Mouse (Mus musculus) fibroblast of lung, adult 2 months (primary cell): Measurements from ENCODE around the gene Fcgr3.
A peak's percentile ranks its signal among the peaks of the same experiment; 100 is the strongest.

ENCODE experiments used
- DNase-seq: peaks from one replicate; pipeline ENCODE4 v3.0.0-alpha.2; 2011; ENCODE audit warnings: low read depth

The Fcgr3 gene

GRCm38 (mm10) chr1:171050774-171051173 is 14.0 kb downstream of the Fcgr3 start:
- no peak for DNase-seq

GRCm38 (mm10) chr1:171049263-171049662 is 15.5 kb downstream of the Fcgr3 start:
- DNase-seq = no peak

GRCm38 (mm10) chr1:171046501-171046900 is 18.2 kb downstream of the Fcgr3 start:
- DNase-seq = no peak

GRCm38 (mm10) chr1:171045079-171045465 is 19.7 kb downstream of the Fcgr3 start:
- no peak for DNase-seq

GRCm38 (mm10) chr1:171044365-171045078 is 20.2 kb downstream of the Fcgr3 start:
- peak; percentile 83 for DNase-seq

GRCm38 (mm10) chr1:171043594-171044153 is 21.1 kb downstream of the Fcgr3 start:
- no peak for DNase-seq

GRCm38 (mm10) chr1:171039880-171040279 is 24.9 kb downstream of the Fcgr3 start:
- DNase-seq = no peak

GRCm38 (mm10) chr1:171039135-171039534 is 25.6 kb downstream of the Fcgr3 start:
- DNase-seq = no peak

- peak; percentile 77 for DNase-seq
Measured at GRCm38 (mm10) chr1:171037861-171038721, 26.6 kb downstream of the Fcgr3 start.

- peak; percentile 48 for DNase-seq
Measured at GRCm38 (mm10) chr1:171036550-171037324, 28.0 kb downstream of the Fcgr3 start.

- DNase-seq = no peak
Measured at GRCm38 (mm10) chr1:171035611-171036010, 29.1 kb downstream of the Fcgr3 start.

GRCm38 (mm10) chr1:171034201-171034600 is 30.5 kb downstream of the Fcgr3 start:
- no peak for DNase-seq

GRCm38 (mm10) chr1:171033756-171034155 is 31.0 kb downstream of the Fcgr3 start:
- peak; percentile 38 for DNase-seq

GRCm38 (mm10) chr1:171033196-171033595 is 31.5 kb downstream of the Fcgr3 start:
- DNase-seq = no peak

GRCm38 (mm10) chr1:171032691-171033090 is 32.0 kb downstream of the Fcgr3 start:
- no peak for DNase-seq

GRCm38 (mm10) chr1:171031752-171032151 is 33.0 kb downstream of the Fcgr3 start:
- DNase-seq = no peak

GRCm38 (mm10) chr1:171019311-171019950 is 45.3 kb downstream of the Fcgr3 start:
- DNase-seq = peak; percentile 48

GRCm38 (mm10) chr1:171018737-171019136 is 46.0 kb downstream of the Fcgr3 start, which contains the start of gene Fcgr4:
Gene Fcgr4, plus strand, starts transcription at chr1:171018920.
- DNase-seq = no peak

GRCm38 (mm10) chr1:171017468-171018158 is 47.1 kb downstream of the Fcgr3 start:
- DNase-seq = no peak

- no peak for DNase-seq
Measured at GRCm38 (mm10) chr1:171016676-171017356, 47.9 kb downstream of the Fcgr3 start.
